Mouse (Mus musculus): ENCODE results near the gene Nectin1. TPM values are rescaled to one million over a fixed set of nuclear protein-coding genes. Genes with fewer than 3 reads are reported as not detected.

Nectin1 gene
- total and polyA plus RNA-seq, 3 experiments = 3.9 to 6.2 TPM; not detected in 1

DNA sequence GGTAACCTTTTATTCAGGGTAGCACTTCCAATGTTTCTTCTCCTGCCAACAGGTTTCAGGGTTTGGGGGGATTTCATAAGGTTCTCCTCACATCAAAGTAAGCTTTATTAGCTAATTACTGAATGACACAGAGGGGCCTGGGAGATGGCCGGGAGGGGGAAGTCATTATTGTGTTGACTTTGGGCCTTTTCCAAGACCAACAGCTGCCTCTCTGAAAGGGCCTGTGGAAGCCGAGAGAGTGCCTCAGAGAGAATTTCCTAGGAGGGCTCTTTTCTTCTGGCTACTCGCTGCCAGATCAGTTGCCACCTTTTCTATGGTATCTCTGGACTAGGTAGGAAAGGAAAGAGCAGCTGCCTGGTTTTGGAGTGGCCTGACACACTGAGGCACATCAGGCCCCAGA, 6.5 kb upstream of the Nectin1 start:
- no peak overlapping the region for H3K27ac ChIP-seq (ENCODE audit: control insufficient read depth, low read depth, low read length)
- peaks cover 5 to 13% of the 10 kb centered on the region in 2 experiments; a peak in 2 of 4 replicates for H3K4me1 ChIP-seq (ENCODE audit: control insufficient read depth in 1 of 2, insufficient read depth in 2 of 2, low read length in 2 of 2)
- 0 out of 4 replicates have a peak, but pooled peaks cover 0 to 3% of the 10 kb centered on the region in 2 experiments for H3K36me3 ChIP-seq (ENCODE audit: control insufficient read depth in 1 of 2, insufficient read depth in 2 of 2, low read length in 2 of 2)
- TF ChIP-seq MAX (IDR thresholded peaks at IDR 0.05; ENCODE audit: low read length) (no peak), E2F4 (IDR thresholded peaks at IDR 0.05; ENCODE audit: borderline replicate concordance, low read depth, low read length) (no peak), ELF1 (IDR thresholded peaks at IDR 0.05; ENCODE audit: low read depth, low read length) (no peak), EP300 (IDR thresholded peaks at IDR 0.05; ENCODE audit: low read depth in 1 of 2, low read length in 2 of 2) (no peak)
- no peak overlapping the region for H3K4me3 ChIP-seq (ENCODE audit: control insufficient read depth in 1 of 2, insufficient read depth in 1 of 2, low read depth in 2 of 2, low read length in 2 of 2)
- no peak for DNase-seq (ENCODE audit: low read depth, low spot score)
- no peak overlapping the region for H3K9ac ChIP-seq (ENCODE audit: control insufficient read depth, low read depth, low read length, poor library complexity, severe bottlenecking)
- H3K79me2 ChIP-seq (ENCODE audit: control insufficient read depth, insufficient read depth, low read length, poor library complexity) = no peaks in the 10 kb centered on the region
- H3K27me3 ChIP-seq (ENCODE audit: control insufficient read depth in 1 of 2, insufficient read depth in 2 of 2, low read length in 2 of 2) = no peaks in the 10 kb centered on the region
- no peaks in the 10 kb centered on the region for H3K9me3 ChIP-seq (replicated peaks; ENCODE audit: insufficient read depth, low read length)

DNA sequence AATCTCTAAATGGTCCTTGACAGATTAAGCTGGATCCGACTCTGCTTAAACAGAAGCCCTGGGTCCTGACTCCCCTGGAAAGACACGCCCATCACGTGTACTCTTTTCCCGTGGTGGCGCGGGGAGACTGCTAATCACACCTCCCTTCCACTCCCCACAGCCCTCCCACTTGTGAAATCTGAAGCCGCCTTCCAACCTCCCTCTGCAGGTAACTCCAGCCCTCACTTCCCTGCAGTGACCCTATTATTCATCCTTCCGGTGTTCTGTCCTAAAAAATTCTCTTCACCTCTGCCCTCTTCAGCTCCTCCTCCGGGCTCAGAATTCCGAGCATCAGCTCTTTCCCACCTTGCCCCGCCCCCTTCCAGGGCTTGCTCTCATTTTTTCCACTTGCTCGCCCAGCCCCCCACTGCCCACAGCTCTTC, 5.9 kb upstream of the Nectin1 start:
- H3K4me1 ChIP-seq (ENCODE audit: control insufficient read depth in 1 of 2, insufficient read depth in 2 of 2, low read length in 2 of 2) = peaks cover 5 to 16% of the 10 kb centered on the region in 2 experiments; a peak in 2 of 4 replicates
- no peak overlapping the region for H3K4me3 ChIP-seq (ENCODE audit: control insufficient read depth in 1 of 2, insufficient read depth in 1 of 2, low read depth in 2 of 2, low read length in 2 of 2)
- no peaks in the 10 kb centered on the region for H3K27me3 ChIP-seq (ENCODE audit: control insufficient read depth in 1 of 2, insufficient read depth in 2 of 2, low read length in 2 of 2)
- DNase-seq (ENCODE audit: low read depth, low spot score) = no peak
- H3K27ac ChIP-seq (ENCODE audit: control insufficient read depth, low read depth, low read length) = no peak overlapping the region
- H3K79me2 ChIP-seq (ENCODE audit: control insufficient read depth, insufficient read depth, low read length, poor library complexity) = no peaks in the 10 kb centered on the region
- H3K9ac ChIP-seq (ENCODE audit: control insufficient read depth, low read depth, low read length, poor library complexity, severe bottlenecking) = no peak overlapping the region
- H3K36me3 ChIP-seq (ENCODE audit: control insufficient read depth in 1 of 2, insufficient read depth in 2 of 2, low read length in 2 of 2) = 0 out of 4 replicates have a peak, but pooled peaks cover 0 to 3% of the 10 kb centered on the region in 2 experiments
- TF ChIP-seq USF1 (IDR thresholded peaks at IDR 0.05; ENCODE audit: low read depth, low read length) = peak; percentile 46; the same call in 1 of the 2 replicates
- TF ChIP-seq MAZ (IDR thresholded peaks at IDR 0.05; ENCODE audit: low read depth, low read length) = no peak
- H3K9me3 ChIP-seq (replicated peaks; ENCODE audit: insufficient read depth, low read length) = no peaks in the 10 kb centered on the region

DNA sequence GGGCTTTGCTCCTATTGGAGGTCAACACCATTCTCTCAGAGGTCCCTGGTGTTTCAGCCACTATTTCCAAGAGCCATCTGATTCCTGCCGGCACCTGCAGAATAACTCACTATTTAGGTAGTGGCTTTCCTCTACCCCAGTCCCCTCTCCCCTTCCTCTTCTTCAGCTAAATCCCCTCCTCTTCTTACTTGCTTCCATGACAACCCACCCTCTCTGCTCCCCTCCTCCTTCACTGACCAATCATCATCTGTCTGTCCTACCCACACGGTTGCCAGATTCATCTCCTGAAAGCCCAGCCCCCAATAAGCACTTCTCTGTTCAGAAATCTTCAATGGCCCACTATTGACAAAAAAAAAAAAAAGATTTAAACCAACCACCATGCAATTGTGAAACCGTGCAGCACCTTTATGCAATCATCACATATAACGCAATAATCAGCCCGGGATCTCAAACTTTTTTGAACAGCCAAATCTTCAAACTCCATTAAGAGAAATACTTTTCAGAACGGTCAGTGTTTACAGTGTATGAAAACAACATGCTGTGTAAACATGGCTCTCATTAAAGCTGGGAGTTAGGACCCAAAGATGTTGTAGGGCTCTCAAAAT, 5.2 kb upstream of the Nectin1 start:
- DNase-seq (ENCODE audit: low read depth, low spot score) = no peak
- H3K27ac ChIP-seq (ENCODE audit: control insufficient read depth, low read depth, low read length) = no peak overlapping the region
- H3K9ac ChIP-seq (ENCODE audit: control insufficient read depth, low read depth, low read length, poor library complexity, severe bottlenecking) = no peak overlapping the region
- H3K9me3 ChIP-seq (replicated peaks; ENCODE audit: insufficient read depth, low read length) = no peaks in the 10 kb centered on the region
- peaks cover 5 to 17% of the 10 kb centered on the region in 2 experiments; a peak in 2 of 4 replicates for H3K4me1 ChIP-seq (ENCODE audit: control insufficient read depth in 1 of 2, insufficient read depth in 2 of 2, low read length in 2 of 2)
- no peaks in the 10 kb centered on the region for H3K79me2 ChIP-seq (ENCODE audit: control insufficient read depth, insufficient read depth, low read length, poor library complexity)
- H3K36me3 ChIP-seq (ENCODE audit: control insufficient read depth in 1 of 2, insufficient read depth in 2 of 2, low read length in 2 of 2) = 0 out of 4 replicates have a peak, but pooled peaks cover 0 to 3% of the 10 kb centered on the region in 2 experiments
- TF ChIP-seq TCF12 (IDR thresholded peaks at IDR 0.05; ENCODE audit: low read depth, low read length) = no peak
- TF ChIP-seq SMC3 (IDR thresholded peaks at IDR 0.05; ENCODE audit: low read depth, low read length) = no peak
- TF ChIP-seq POLR2AphosphoS2 (IDR thresholded peaks at IDR 0.05; ENCODE audit: low read length) = no peak
- TF ChIP-seq MAFK (IDR thresholded peaks at IDR 0.05; ENCODE audit: borderline replicate concordance, low read depth, low read length) = no peak
- TF ChIP-seq ZKSCAN1 (IDR thresholded peaks at IDR 0.05; ENCODE audit: low read depth, low read length) = no peak
- no peak for TF ChIP-seq CHD2 (IDR thresholded peaks at IDR 0.05; ENCODE audit: low read length)
- no peak for TF ChIP-seq ZC3H11A (IDR thresholded peaks at IDR 0.05; ENCODE audit: low read depth, low read length)
- no peak for TF ChIP-seq MXI1 (IDR thresholded peaks at IDR 0.05; ENCODE audit: low read depth, low read length)
- TF ChIP-seq JUND (IDR thresholded peaks at IDR 0.05; ENCODE audit: low read depth, low read length) = no peak
- H3K27me3 ChIP-seq (ENCODE audit: control insufficient read depth in 1 of 2, insufficient read depth in 2 of 2, low read length in 2 of 2) = no peaks in the 10 kb centered on the region
- H3K4me3 ChIP-seq (ENCODE audit: control insufficient read depth in 1 of 2, insufficient read depth in 1 of 2, low read depth in 2 of 2, low read length in 2 of 2) = no peak overlapping the region
